Mouse (Mus musculus) adrenal gland, adult 8-10 months (tissue): ENCODE data around the gene Prnd. TPM values are rescaled to one million over a fixed set of nuclear protein-coding genes. Genes with fewer than 3 reads are reported as not detected.

Experiments
- DNase-seq: peaks from one replicate; pipeline ENCODE4 v3.0.0; 2022
- total RNA-seq, 4 experiments: library from RNA; stranded (reverse); gene quantifications; 2 replicates each; pipeline ENCODE4 v1.2.4; 2022

Prnd gene
- total RNA-seq, 4 experiments from 2014 or later: 0.29 to 1.1 (median 0.62) TPM

GRCm38 (mm10) chr2:131987950-131988349, 37.3 kb downstream of the Prnd start:
- DNase-seq: no peak

- DNase-seq: no peak
Observed at GRCm38 (mm10) chr2:131988550-131988949, 37.9 kb downstream of the Prnd start.

GRCm38 (mm10) chr2:131992487-131992886, 41.8 kb downstream of the Prnd start:
- DNase-seq: no peak

GRCm38 (mm10) chr2:131993151-131993550, 42.5 kb downstream of the Prnd start:
- no peak for DNase-seq

- no peak for DNase-seq
Observed at GRCm38 (mm10) chr2:131993563-131994088, 43.0 kb downstream of the Prnd start.

GRCm38 (mm10) chr2:131994971-131995370, 44.3 kb downstream of the Prnd start:
- no peak for DNase-seq

GRCm38 (mm10) chr2:131995742-131996141, 45.1 kb downstream of the Prnd start:
- DNase-seq: no peak

- DNase-seq: no peak
Observed at GRCm38 (mm10) chr2:131996369-131996768, 45.7 kb downstream of the Prnd start.

- no peak for DNase-seq
Observed at GRCm38 (mm10) chr2:131997356-131997755, 46.7 kb downstream of the Prnd start.

- no peak for DNase-seq
Observed at GRCm38 (mm10) chr2:132001696-132002334, 51.2 kb downstream of the Prnd start.

GRCm38 (mm10) chr2:132003916-132004315, 53.3 kb downstream of the Prnd start:
- DNase-seq: no peak

GRCm38 (mm10) chr2:132004495-132005136, 54.0 kb downstream of the Prnd start:
- peak; percentile 24 for DNase-seq

- DNase-seq: no peak
Observed at GRCm38 (mm10) chr2:132005445-132005844, 54.8 kb downstream of the Prnd start.

Other genes with a start within 250 kb of the Prnd start
- not detected for gene Erv3, start 91.1 kb upstream of the Prnd start, total RNA-seq
- gene Prnp, start 40.9 kb upstream of the Prnd start, total RNA-seq: 100 to 1,000 TPM in 3 of 4 experiments, 10 to 100 TPM in 1; 98.3 to 196 (median 146) TPM
- gene Prn, start 40.9 kb upstream of the Prnd start, total RNA-seq: not detected
- gene Rassf2, start 79.4 kb downstream of the Prnd start, total RNA-seq: 10 to 100 TPM; 10.2 to 14.5 (median 12.2) TPM
- gene Slc23a2, start 194.2 kb downstream of the Prnd start, total RNA-seq: 100 to 1,000 TPM; 102 to 154 (median 134) TPM